Mouse (Mus musculus) midbrain, embryonic 13.5 days (tissue): ENCODE measurements at regions not wholly inside any gene's neighbourhood (a gene's known extent, or its start where the extent isn't known, plus 50 kb on each side); places are given as distances from the start of the nearest gene placed in this dataset.

Experiments used
- ATAC-seq: fragments of 200-750 bp; cut with Nextera tagmentation; 2 replicates; pipeline ENCODE4 v1.8.0; 2017; ENCODE audit warnings: mild to moderate bottlenecking, moderate TSS enrichment, moderate library complexity
- H3K27ac ChIP-seq: fragments of 300-500 bp; sonication (generic); 2 replicates; pipeline ENCODE4 v1.5.1; 2015; ENCODE audit warnings: inconsistent platforms, mild to moderate bottlenecking, moderate library complexity
- H3K27me3 ChIP-seq: fragments of 300-500 bp; sonication (generic); 2 replicates; pipeline ENCODE4 v1.6.1; 2015; ENCODE audit warnings: mild to moderate bottlenecking, inconsistent platforms
- H3K36me3 ChIP-seq: fragments of 300-500 bp; sonication (generic); 2 replicates; pipeline ENCODE4 v1.6.1; 2015; ENCODE audit warnings: mild to moderate bottlenecking, inconsistent platforms
- H3K4me1 ChIP-seq: fragments of 300-500 bp; sonication (generic); replicated peaks from 2 replicates; pipeline ENCODE4 v1.6.1; 2015; ENCODE audit warnings: inconsistent platforms
- H3K4me2 ChIP-seq: fragments of 300-500 bp; sonication (generic); replicated peaks from 2 replicates; pipeline ENCODE4 v1.6.1; 2015; ENCODE audit warnings: moderate library complexity, mild to moderate bottlenecking, inconsistent platforms
- H3K4me3 ChIP-seq: fragments of 300-500 bp; sonication (generic); replicated peaks from 2 replicates; pipeline ENCODE4 v1.5.1; 2015; ENCODE audit warnings: mild to moderate bottlenecking, inconsistent platforms
- H3K9ac ChIP-seq: fragments of 300-500 bp; sonication (generic); replicated peaks from 2 replicates; pipeline ENCODE4 v1.6.1; 2015; ENCODE audit warnings: mild to moderate bottlenecking, inconsistent platforms
- H3K9me3 ChIP-seq: fragments of 300-500 bp; sonication (generic); 2 replicates; pipeline ENCODE4 v1.6.1; 2016; ENCODE audit warnings: mild to moderate bottlenecking, inconsistent platforms
- WGBS: fragments of 180-500 bp; shearing (Covaris S2); methylation state at CpG from one replicate; pipeline ENCODE4 v1.1.7; 2015; 5-methylcytosine and 5-hydroxymethylcytosine counted together

- no peak overlapping the region for H3K4me2 ChIP-seq
- 0 out of 2 replicates have a peak, but pooled peaks cover 7% of the 10 kb centered on the region for H3K4me1 ChIP-seq
- no peak overlapping the region for H3K27ac ChIP-seq
- H3K27me3 ChIP-seq: no peaks in the 10 kb centered on the region
- no peaks in the 10 kb centered on the region for H3K9me3 ChIP-seq
- 51% methylated on average over 5 of the region's 5 CpGs for WGBS
- no peaks in the 10 kb centered on the region for H3K36me3 ChIP-seq
- no peak overlapping the region for H3K4me3 ChIP-seq
- no peak for ATAC-seq
- no peak overlapping the region for H3K9ac ChIP-seq
Observed at GRCm38 (mm10) chr1:23202511-23203435, 100.7 kb upstream of the 4933415F23Rik start.

- ATAC-seq: no peak
- Histone ChIP-seq H3K36me3 (no peaks in the 10 kb centered on the region), H3K27ac (no peak overlapping the region), H3K9me3 (no peaks in the 10 kb centered on the region), H3K9ac (no peak overlapping the region), H3K4me3 (no peak overlapping the region), H3K4me1 (0 out of 2 replicates have a peak, but pooled peaks cover 7% of the 10 kb centered on the region), H3K4me2 (no peak overlapping the region), H3K27me3 (no peaks in the 10 kb centered on the region)
- 74% methylated on average over 4 of the region's 4 CpGs for WGBS
Observed at GRCm38 (mm10) chr1:23200460-23200859, 98.4 kb upstream of the 4933415F23Rik start.

GRCm38 (mm10) chr1:23190316-23191005 lies 88.4 kb upstream of the 4933415F23Rik start:
- Histone ChIP-seq H3K4me2 (no peak overlapping the region), H3K4me1 (no peaks in the 10 kb centered on the region), H3K9ac (no peak overlapping the region), H3K9me3 (no peaks in the 10 kb centered on the region), H3K27me3 (no peaks in the 10 kb centered on the region), H3K4me3 (no peak overlapping the region), H3K36me3 (no peaks in the 10 kb centered on the region), H3K27ac (no peak overlapping the region)
- ATAC-seq: no peak
- 81% methylated on average over 3 of the region's 3 CpGs for WGBS

GRCm38 (mm10) chr1:23189790-23190189 lies 87.7 kb upstream of the 4933415F23Rik start:
- Histone ChIP-seq H3K9me3 (no peaks in the 10 kb centered on the region), H3K9ac (no peak overlapping the region), H3K27ac (no peak overlapping the region), H3K27me3 (no peaks in the 10 kb centered on the region), H3K4me1 (no peaks in the 10 kb centered on the region), H3K36me3 (no peaks in the 10 kb centered on the region), H3K4me2 (no peak overlapping the region), H3K4me3 (no peak overlapping the region)
- no peak for ATAC-seq
- WGBS: 85% methylated on average over 4 of the region's 4 CpGs

GRCm38 (mm10) chr1:23188216-23188615 lies 86.2 kb upstream of the 4933415F23Rik start:
- no peak overlapping the region for H3K4me3 ChIP-seq
- H3K4me2 ChIP-seq: no peak overlapping the region
- 81% methylated on average over 5 of the region's 5 CpGs for WGBS
- H3K27me3 ChIP-seq: no peaks in the 10 kb centered on the region
- no peak overlapping the region for H3K27ac ChIP-seq
- no peaks in the 10 kb centered on the region for H3K4me1 ChIP-seq
- H3K9me3 ChIP-seq: no peaks in the 10 kb centered on the region
- no peak for ATAC-seq
- H3K36me3 ChIP-seq: no peaks in the 10 kb centered on the region
- no peak overlapping the region for H3K9ac ChIP-seq

- Histone ChIP-seq H3K4me1 (no peaks in the 10 kb centered on the region), H3K9me3 (no peaks in the 10 kb centered on the region), H3K27me3 (no peaks in the 10 kb centered on the region), H3K27ac (no peak overlapping the region), H3K9ac (no peak overlapping the region), H3K4me3 (no peak overlapping the region), H3K4me2 (no peak overlapping the region), H3K36me3 (no peaks in the 10 kb centered on the region)
- no peak for ATAC-seq
- WGBS: 82% methylated on average over 6 of the region's 6 CpGs
Observed at GRCm38 (mm10) chr1:23187446-23188206, 85.6 kb upstream of the 4933415F23Rik start.

GRCm38 (mm10) chr1:23184728-23185127 lies 82.7 kb upstream of the 4933415F23Rik start:
- H3K27ac ChIP-seq: no peak overlapping the region
- no peak overlapping the region for H3K4me2 ChIP-seq
- H3K4me1 ChIP-seq: no peaks in the 10 kb centered on the region
- H3K9ac ChIP-seq: no peak overlapping the region
- ATAC-seq: no peak
- H3K9me3 ChIP-seq: no peaks in the 10 kb centered on the region
- H3K4me3 ChIP-seq: no peak overlapping the region
- H3K27me3 ChIP-seq: no peaks in the 10 kb centered on the region
- H3K36me3 ChIP-seq: no peaks in the 10 kb centered on the region
- WGBS: 84% methylated on average over 9 of the region's 9 CpGs

GRCm38 (mm10) chr1:23182541-23182940 lies 80.5 kb upstream of the 4933415F23Rik start:
- no peaks in the 10 kb centered on the region for H3K4me1 ChIP-seq
- no peak overlapping the region for H3K4me2 ChIP-seq
- H3K9me3 ChIP-seq: no peaks in the 10 kb centered on the region
- H3K4me3 ChIP-seq: no peak overlapping the region
- H3K9ac ChIP-seq: no peak overlapping the region
- H3K36me3 ChIP-seq: no peaks in the 10 kb centered on the region
- H3K27ac ChIP-seq: no peak overlapping the region
- ATAC-seq: no peak
- H3K27me3 ChIP-seq: no peaks in the 10 kb centered on the region

- H3K27ac ChIP-seq: no peak overlapping the region
- no peaks in the 10 kb centered on the region for H3K27me3 ChIP-seq
- no peak overlapping the region for H3K4me2 ChIP-seq
- no peaks in the 10 kb centered on the region for H3K4me1 ChIP-seq
- H3K36me3 ChIP-seq: no peaks in the 10 kb centered on the region
- WGBS: 88% methylated on average over 6 of the region's 6 CpGs
- ATAC-seq: no peak
- no peaks in the 10 kb centered on the region for H3K9me3 ChIP-seq
- H3K4me3 ChIP-seq: no peak overlapping the region
- H3K9ac ChIP-seq: no peak overlapping the region
Observed at GRCm38 (mm10) chr1:23178335-23178974, 76.4 kb upstream of the 4933415F23Rik start.

- Histone ChIP-seq H3K27me3 (no peaks in the 10 kb centered on the region), H3K36me3 (no peaks in the 10 kb centered on the region), H3K4me2 (no peak overlapping the region), H3K27ac (no peak overlapping the region), H3K4me1 (no peaks in the 10 kb centered on the region), H3K9me3 (no peaks in the 10 kb centered on the region), H3K4me3 (no peak overlapping the region), H3K9ac (no peak overlapping the region)
- WGBS: 88% methylated on average over 11 of the region's 11 CpGs
- no peak for ATAC-seq
Observed at GRCm38 (mm10) chr1:23174022-23174421, 72.0 kb upstream of the 4933415F23Rik start.

GRCm38 (mm10) chr1:23173054-23173802 lies 71.2 kb upstream of the 4933415F23Rik start:
- 71% methylated on average over 7 of the region's 7 CpGs for WGBS
- Histone ChIP-seq H3K27me3 (no peaks in the 10 kb centered on the region), H3K36me3 (no peaks in the 10 kb centered on the region), H3K4me1 (no peaks in the 10 kb centered on the region), H3K9me3 (no peaks in the 10 kb centered on the region), H3K4me2 (no peak overlapping the region), H3K27ac (no peak overlapping the region), H3K4me3 (no peak overlapping the region), H3K9ac (no peak overlapping the region)
- ATAC-seq: no peak
